Mouse (Mus musculus) thymus, postnatal 14 days (tissue): ENCODE data around the gene Ttll8.

Experiments
- DNase-seq: peaks from one replicate; pipeline ENCODE4 v3.0.0; 2021

The Ttll8 gene

DNA sequence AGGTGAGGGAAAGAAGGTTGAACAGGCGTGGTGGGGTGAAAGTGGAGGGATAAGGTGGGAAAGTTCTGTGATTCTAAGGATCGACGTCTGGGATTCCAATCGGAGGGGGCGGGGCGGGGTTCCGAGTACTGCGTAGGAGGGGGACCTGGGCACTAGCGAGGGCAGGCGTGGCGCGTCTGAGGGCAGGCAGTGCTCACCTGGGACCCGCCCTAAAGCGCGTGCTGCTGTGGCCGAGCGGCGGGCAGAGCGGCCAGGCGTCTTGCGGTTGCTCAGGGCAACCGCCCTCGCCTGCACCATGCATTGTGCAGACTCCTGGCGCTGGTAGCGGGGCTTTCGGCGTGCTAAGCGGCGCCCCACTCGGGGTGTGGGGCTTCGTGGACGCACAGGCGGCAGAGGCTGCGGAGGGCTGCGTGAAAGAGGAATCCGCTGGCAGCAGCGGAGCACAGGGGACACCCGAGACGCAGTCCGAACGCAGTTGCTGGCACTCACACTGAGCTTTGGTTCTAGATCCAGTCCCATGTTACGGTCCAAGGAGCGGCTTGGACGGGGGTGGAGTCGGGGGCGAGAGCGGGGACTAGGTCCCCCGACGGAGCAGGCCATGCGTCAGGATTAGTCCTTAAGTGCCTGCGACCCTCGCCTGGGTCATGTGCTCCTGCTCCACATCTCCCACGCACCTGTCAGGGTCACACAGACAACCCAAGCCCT is at the start of gene Ttll8:
Gene Ttll8 (minus strand): TSS at position 51 of the 705 bp plus-strand sequence.
- DNase-seq = no peak

GRCm38 (mm10) chr15:89001245-89001644 is 47.0 kb upstream of the Ttll8 start:
- DNase-seq = no peak

DNA sequence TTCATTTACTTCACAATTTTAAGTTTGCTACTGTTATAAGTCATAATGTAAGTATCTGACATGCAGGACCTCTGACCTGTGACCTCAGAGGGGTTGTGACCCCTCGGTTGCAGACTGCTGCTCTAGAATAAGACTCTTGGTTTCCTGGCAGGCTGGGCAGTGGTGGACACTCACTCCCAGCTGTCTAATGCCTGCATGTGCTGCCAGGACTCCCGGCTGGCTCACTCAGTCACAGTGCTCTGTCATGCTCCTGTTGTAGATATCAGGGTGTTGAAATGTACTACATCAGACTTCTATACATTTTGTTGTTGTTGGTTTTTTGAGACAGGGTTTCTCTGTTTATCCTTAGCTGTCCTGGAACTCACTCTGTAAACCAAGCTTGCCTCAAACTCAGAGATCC is 46.1 kb upstream of the Ttll8 start:
- no peak for DNase-seq

GRCm38 (mm10) chr15:88999124-88999523 is 44.9 kb upstream of the Ttll8 start:
- DNase-seq = no peak

DNA sequence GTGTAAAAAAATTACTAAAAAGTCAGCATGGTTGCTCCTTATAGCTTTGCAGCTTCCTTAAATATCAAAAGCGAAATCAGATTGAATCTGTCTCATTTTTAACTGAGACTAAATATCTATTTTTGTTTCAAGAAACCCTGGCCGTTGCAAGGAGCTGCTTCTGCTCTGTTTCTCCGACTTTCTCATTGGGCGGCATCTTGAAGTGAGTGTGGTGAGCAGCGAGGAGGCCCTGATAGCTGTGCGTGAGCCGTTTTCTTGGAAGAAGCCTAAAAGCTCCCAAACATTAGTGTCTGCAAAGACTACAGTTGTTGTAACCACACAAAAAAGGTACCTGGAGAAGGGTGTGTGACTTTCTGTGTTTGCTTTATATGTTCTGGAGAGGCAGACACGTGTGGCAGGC is 44.4 kb upstream of the Ttll8 start:
- no peak for DNase-seq

- DNase-seq = no peak
These were observed 35.0 kb upstream of the Ttll8 start for GRCm38 (mm10) chr15:88989236-88989635.

DNA sequence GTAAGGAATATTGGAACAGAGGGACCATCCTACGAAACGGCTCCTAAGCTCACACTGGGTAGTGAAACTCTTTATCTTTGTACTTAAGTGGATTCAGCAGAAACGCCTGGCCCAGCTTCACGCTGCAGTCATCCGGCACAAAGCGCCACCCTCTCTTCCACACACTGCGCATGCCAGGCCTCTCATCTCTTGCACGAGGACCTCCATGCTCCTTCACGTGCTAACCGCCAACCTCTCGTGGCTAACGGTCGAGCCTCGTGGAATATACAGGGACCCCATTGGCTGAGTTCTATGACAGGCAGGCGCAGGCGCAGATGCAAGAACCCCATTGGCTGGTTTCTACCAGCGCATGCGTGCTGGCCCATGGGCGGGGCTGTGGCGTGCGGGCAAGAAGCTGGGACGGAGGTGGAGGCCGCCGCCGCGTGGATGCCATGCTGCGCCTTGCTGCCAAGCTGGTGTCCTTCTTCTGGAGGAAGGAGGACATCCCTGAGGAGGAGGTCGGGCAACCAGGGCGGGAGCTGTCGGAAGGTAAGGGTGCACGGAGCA is 28.4 kb upstream of the Ttll8 start, which contains the start of gene Mov10l1:
Gene Mov10l1 (plus strand): TSS at position 376 of the 546 bp plus-strand sequence.
- DNase-seq = no peak

GRCm38 (mm10) chr15:88979138-88979446 is 24.9 kb upstream of the Ttll8 start:
- no peak for DNase-seq

- no peak for DNase-seq
These were observed 24.3 kb upstream of the Ttll8 start, which contains the start of gene Mlc1 for GRCm38 (mm10) chr15:88978281-88979137. Gene Mlc1 (minus strand): TSS chr15:88979007.

GRCm38 (mm10) chr15:88972300-88972699 is 18.1 kb upstream of the Ttll8 start:
- DNase-seq = no peak

- DNase-seq = no peak
These were observed 9.9 kb upstream of the Ttll8 start for GRCm38 (mm10) chr15:88964070-88964578.

GRCm38 (mm10) chr15:88957522-88957921 is 3.3 kb upstream of the Ttll8 start:
- no peak for DNase-seq

DNA sequence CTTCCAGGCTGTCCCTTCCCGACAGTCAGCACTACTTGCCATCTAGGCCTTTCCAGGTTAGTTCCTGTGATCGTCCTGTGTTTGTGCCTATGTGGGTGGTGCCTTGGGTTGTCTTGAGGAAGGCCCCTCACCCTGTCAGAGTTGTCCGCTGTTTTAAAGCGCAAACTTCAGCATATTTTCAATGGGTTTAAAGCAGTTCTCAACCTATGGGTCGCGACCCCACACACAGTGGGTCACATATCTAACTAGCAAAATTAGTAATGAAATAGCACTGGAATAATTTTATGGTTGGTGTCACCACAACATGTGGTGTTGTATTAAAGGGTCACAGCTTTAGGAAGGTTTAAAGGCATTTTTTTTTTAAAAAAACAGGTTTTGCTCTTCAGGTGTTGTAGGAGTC is 1.1 kb upstream of the Ttll8 start:
- DNase-seq = no peak

- DNase-seq = no peak
These were observed 3.0 kb downstream of the Ttll8 start for GRCm38 (mm10) chr15:88951246-88951645.

- no peak for DNase-seq
These were observed 7.4 kb downstream of the Ttll8 start for GRCm38 (mm10) chr15:88946851-88947250.

DNA sequence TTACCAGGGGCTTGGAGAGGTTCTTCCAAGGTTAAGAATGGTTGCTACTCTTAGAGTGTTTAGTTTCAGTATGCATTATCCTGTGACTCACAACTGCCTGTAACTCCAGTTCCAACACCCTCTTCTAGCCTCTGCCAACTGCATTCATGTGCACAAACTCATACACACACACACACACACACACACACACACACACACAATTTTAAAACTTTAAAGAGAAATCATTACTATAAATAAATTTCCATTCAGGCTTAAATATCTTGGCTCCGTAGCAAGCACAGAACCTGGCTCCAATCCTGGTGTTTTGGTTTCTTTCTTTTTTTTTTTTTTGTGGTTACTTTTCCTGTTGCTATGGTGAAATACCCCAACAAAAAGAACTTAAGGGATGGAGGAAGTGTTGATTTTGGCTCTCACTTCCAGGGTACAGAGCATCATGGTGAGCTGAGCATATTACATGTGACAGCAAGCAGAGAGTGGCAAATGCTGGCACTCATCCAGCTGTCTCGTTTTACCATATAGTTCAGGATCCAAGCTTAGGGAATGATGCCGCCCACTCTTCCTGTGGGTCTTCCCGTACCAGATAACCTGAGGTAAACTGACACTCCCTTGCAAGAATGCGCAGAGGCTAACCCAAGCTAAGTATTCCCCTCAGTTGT is 10.2 kb downstream of the Ttll8 start:
- no peak for DNase-seq

- no peak for DNase-seq
These were observed 11.4 kb downstream of the Ttll8 start for GRCm38 (mm10) chr15:88942783-88943182.

DNA sequence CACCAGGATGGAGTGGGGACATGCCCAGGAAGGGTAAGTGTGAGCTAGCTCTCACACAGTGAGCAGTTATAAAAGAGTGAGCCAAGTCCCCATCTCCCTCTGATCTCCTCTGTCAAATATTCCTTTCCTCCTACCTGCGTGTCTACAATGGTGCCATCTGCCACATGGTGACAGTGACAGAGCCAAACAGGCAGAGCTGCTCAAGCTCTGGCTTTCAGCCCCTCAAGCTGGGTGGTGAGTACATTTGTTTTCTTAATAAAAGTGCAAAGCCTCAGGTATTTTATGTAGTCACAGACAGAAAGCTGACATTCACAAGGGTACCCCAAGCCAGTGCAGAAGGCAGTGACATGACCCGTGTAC is 16.9 kb downstream of the Ttll8 start:
- DNase-seq = no peak

GRCm38 (mm10) chr15:88936619-88937290 is 17.5 kb downstream of the Ttll8 start:
- DNase-seq = no peak

- no peak for DNase-seq
These were observed 20.1 kb downstream of the Ttll8 start for GRCm38 (mm10) chr15:88934141-88934540.

DNA sequence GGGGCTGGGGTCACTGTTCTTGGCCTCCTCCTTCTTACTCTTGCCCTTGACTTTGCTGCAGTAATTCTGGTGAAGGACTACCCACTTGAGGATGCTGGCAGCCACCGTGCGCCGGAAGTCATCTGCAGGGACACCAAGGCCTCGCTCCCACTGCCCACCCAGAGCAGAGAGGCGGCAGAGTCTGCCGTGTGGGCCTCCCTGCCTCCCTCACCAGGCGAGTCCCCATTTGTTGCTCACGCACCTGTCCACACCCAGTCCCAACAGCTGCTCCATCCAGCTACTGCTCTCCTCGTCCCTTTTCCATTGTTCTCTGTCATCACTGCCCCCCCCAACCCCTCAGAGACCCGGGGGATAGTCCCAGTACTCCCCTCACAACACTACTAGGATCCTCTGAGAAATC is 21.6 kb downstream of the Ttll8 start:
- DNase-seq = no peak

- no peak for DNase-seq
These were observed 32.3 kb downstream of the Ttll8 start for GRCm38 (mm10) chr15:88921992-88922310.
